Comparison of ENCODE assay signal across 8 mouse cellular contexts in the genomic region with DNA sequence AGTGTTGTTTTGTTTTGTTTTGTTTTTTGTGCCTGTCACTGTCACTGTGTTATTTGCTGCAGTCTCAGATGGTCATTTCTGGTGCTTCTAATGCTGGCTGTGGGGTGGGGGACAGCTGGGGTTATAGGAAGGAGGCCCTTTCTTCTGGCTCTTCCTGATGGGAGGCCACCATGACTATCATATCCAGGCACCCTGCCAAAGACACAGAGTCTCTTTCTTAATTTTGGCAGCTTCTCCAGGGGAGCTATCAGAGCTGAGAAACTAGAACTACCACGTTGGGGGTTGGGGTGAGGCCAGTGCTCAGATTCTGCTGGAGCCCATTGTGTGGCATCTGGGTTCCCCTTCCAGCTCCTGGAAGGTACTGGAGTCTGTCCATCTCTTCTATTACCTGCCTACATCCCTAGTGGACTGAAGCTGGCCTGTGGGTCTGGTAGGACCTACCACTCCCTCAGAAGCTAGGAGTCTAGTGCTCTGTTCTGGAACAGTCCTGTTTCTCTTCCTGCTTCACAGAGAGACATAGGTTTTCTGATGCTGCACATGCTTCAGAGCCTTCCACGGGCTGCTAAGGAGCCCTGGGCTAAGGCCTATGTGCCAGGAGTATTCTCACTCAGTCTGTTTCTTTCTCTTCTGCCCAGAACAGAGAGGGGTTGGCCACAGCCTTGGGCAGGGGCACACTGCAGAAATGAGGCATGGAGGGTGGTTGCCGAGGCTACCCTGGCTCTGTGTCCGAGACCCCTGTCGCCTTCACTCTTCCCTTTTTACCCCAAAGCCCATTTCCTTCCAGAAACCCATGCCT. TPM values are rescaled to one million over a fixed set of nuclear protein-coding genes. Genes with fewer than 3 reads are reported as not detected.
DNase-seq lines count a peak whose midpoint lies in the region; ATAC-seq and TF ChIP-seq lines count a peak whose summit lies in the region.

No protein-coding gene starts in this region.

- no peak for TF ChIP-seq CTCF in lung, embryonic 14.5 days (IDR thresholded peaks at IDR 0.05; ENCODE audit: low read depth)

- peak overlapping the region; percentile 50 for H3K27ac ChIP-seq in forebrain, embryonic 15.5 days (replicated peaks)
- no peak overlapping the region for H3K27ac ChIP-seq in forebrain, embryonic 11.5 days (ENCODE audit: low read depth, low read length)
- H3K27ac ChIP-seq in heart, embryonic 13.5 days (replicated peaks), result peak overlapping the region; percentile 60
- H3K27ac ChIP-seq in lung, embryonic 14.5 days (ENCODE audit: low read depth), result peak overlapping the region; percentile 66
- H3K27ac ChIP-seq in hindbrain, embryonic 12.5 days, result no peak overlapping the region

- H3K36me3 ChIP-seq in forebrain, embryonic 15.5 days, result no peaks in the 10 kb centered on the region
- no peaks in the 10 kb centered on the region for H3K36me3 ChIP-seq in forebrain, embryonic 11.5 days (ENCODE audit: control insufficient read depth, insufficient read depth, low read length)
- H3K36me3 ChIP-seq in heart, embryonic 13.5 days, result peaks cover 3% of the 10 kb centered on the region; the same call in 1 of the 2 replicates
- H3K36me3 ChIP-seq in lung, embryonic 14.5 days (ENCODE audit: insufficient read depth), result no peaks in the 10 kb centered on the region
- no peaks in the 10 kb centered on the region for H3K36me3 ChIP-seq in hindbrain, embryonic 12.5 days

- no peak overlapping the region for H3K4me3 ChIP-seq in forebrain, embryonic 15.5 days
- no peak overlapping the region for H3K4me3 ChIP-seq in forebrain, embryonic 11.5 days (ENCODE audit: low read depth, low read length)
- H3K4me3 ChIP-seq in heart, embryonic 13.5 days, result no peak overlapping the region
- H3K4me3 ChIP-seq in lung, embryonic 14.5 days (ENCODE audit: low read depth, low read length), result no peak overlapping the region
- H3K4me3 ChIP-seq in hindbrain, embryonic 12.5 days, result no peak overlapping the region

- no peak for DNase-seq in forebrain, embryonic 11.5 days (ENCODE audit: low spot score)
- peak; percentile 89 for DNase-seq in adipocyte (ENCODE audit: low spot score)
- peak; percentile 92 for DNase-seq in lung, embryonic 14.5 days
- DNase-seq in B cell, adult 2 months, result no peak

- no peak overlapping the region for H3K9ac ChIP-seq in forebrain, embryonic 15.5 days (replicated peaks)
- no peak overlapping the region for H3K9ac ChIP-seq in forebrain, embryonic 11.5 days (ENCODE audit: low read length)
- peak overlapping the region; percentile 8; the same call in 1 of the 2 replicates for H3K9ac ChIP-seq in heart, embryonic 13.5 days
- peak overlapping the region; percentile 1; the same call in 1 of the 2 replicates for H3K9ac ChIP-seq in lung, embryonic 14.5 days
- no peak overlapping the region for H3K9ac ChIP-seq in hindbrain, embryonic 12.5 days

- no peaks in the 10 kb centered on the region for H3K27me3 ChIP-seq in forebrain, embryonic 15.5 days
- no peaks in the 10 kb centered on the region for H3K27me3 ChIP-seq in forebrain, embryonic 11.5 days (ENCODE audit: control insufficient read depth, insufficient read depth, low read length)
- no peaks in the 10 kb centered on the region for H3K27me3 ChIP-seq in heart, embryonic 13.5 days (replicated peaks)
- no peaks in the 10 kb centered on the region for H3K27me3 ChIP-seq in lung, embryonic 14.5 days (ENCODE audit: insufficient read depth, low read length)
- H3K27me3 ChIP-seq in hindbrain, embryonic 12.5 days, result no peaks in the 10 kb centered on the region

- ATAC-seq in forebrain, embryonic 15.5 days (replicated peaks), result no peak
- ATAC-seq in forebrain, embryonic 11.5 days (replicated peaks; ENCODE audit: low FRiP score), result no peak
- no peak for ATAC-seq in heart, embryonic 13.5 days (ENCODE audit: extremely low read depth, insufficient number of reproducible peaks, low FRiP score, low TSS enrichment)
- peak; percentile 57 for ATAC-seq in lung, embryonic 14.5 days (ENCODE audit: insufficient read depth)
- no peak for ATAC-seq in inflammation-experienced regulatory T-cells, adult 6 months
- ATAC-seq in hindbrain, embryonic 12.5 days (ENCODE audit: low FRiP score), result no peak

- no peaks in the 10 kb centered on the region for H3K9me3 ChIP-seq in forebrain, embryonic 15.5 days
- no peaks in the 10 kb centered on the region for H3K9me3 ChIP-seq in forebrain, embryonic 11.5 days (ENCODE audit: control insufficient read depth, low read length)
- H3K9me3 ChIP-seq in heart, embryonic 13.5 days, result no peaks in the 10 kb centered on the region
- no peaks in the 10 kb centered on the region for H3K9me3 ChIP-seq in lung, embryonic 14.5 days (ENCODE audit: low read depth, low read length)
- no peaks in the 10 kb centered on the region for H3K9me3 ChIP-seq in hindbrain, embryonic 12.5 days (replicated peaks)

- no peak overlapping the region for H3K4me2 ChIP-seq in forebrain, embryonic 15.5 days (replicated peaks)
- no peak overlapping the region for H3K4me2 ChIP-seq in forebrain, embryonic 11.5 days (ENCODE audit: low read depth, low read length, severe bottlenecking)
- H3K4me2 ChIP-seq in heart, embryonic 13.5 days, result peak overlapping the region; percentile 10
- peak overlapping the region; percentile 23; the same call in 1 of the 2 replicates for H3K4me2 ChIP-seq in lung, embryonic 14.5 days
- H3K4me2 ChIP-seq in hindbrain, embryonic 12.5 days (replicated peaks), result no peak overlapping the region

- peaks cover 8% of the 10 kb centered on the region for H3K4me1 ChIP-seq in forebrain, embryonic 15.5 days
- no peaks in the 10 kb centered on the region for H3K4me1 ChIP-seq in forebrain, embryonic 11.5 days (replicated peaks; ENCODE audit: control insufficient read depth, insufficient read depth, low read length)
- peaks cover 83% of the 10 kb centered on the region for H3K4me1 ChIP-seq in heart, embryonic 13.5 days
- peaks cover 40% of the 10 kb centered on the region for H3K4me1 ChIP-seq in lung, embryonic 14.5 days (ENCODE audit: insufficient read depth)
- peaks cover 10% of the 10 kb centered on the region; the same call in 1 of the 2 replicates for H3K4me1 ChIP-seq in hindbrain, embryonic 12.5 days

- 59% methylated on average over 5 of the region's 5 CpGs for WGBS in forebrain, embryonic 15.5 days
- WGBS in forebrain, embryonic 11.5 days, result 69% methylated on average over 5 of the region's 5 CpGs
- 55% methylated on average over 5 of the region's 5 CpGs for WGBS in heart, embryonic 13.5 days
- 53% methylated on average over 5 of the region's 5 CpGs for WGBS in lung, embryonic 14.5 days
- WGBS in hindbrain, embryonic 12.5 days, result 70% methylated on average over 5 of the region's 5 CpGs

RNA-seq across cellular contexts. Expression of gene Baiap2, which starts 10.1 kb away (rescaled TPM):
- polyA plus RNA-seq in forebrain, embryonic 15.5 days (2015; fragmentation: Nextera tagmentation; extraction: Ambion mirVana), result 28.1 and 34.0 TPM in 2 replicates
- polyA plus RNA-seq in forebrain, embryonic 11.5 days (2014; fragmentation: Nextera tagmentation; extraction: Ambion mirVana), result 10.4 and 12.1 TPM in 2 replicates
- polyA plus RNA-seq in heart, embryonic 13.5 days (2015; fragmentation: Nextera tagmentation; extraction: Ambion mirVana), result 12.3 and 12.4 TPM in 2 replicates
- polyA plus RNA-seq in lung, embryonic 14.5 days (2014; fragmentation: Nextera tagmentation; extraction: Ambion mirVana), result 20.4 and 20.5 TPM in 2 replicates
- polyA plus RNA-seq in inflammation-experienced regulatory T-cells, adult 6 months (2017; shearing (Covaris generic)), result 10 to 100 TPM in 1 of 3 experiments, 1 to 10 TPM in 2; 8.1 to 12.1 (median 9.6) TPM
- 10.6 TPM in 2 replicates for polyA plus RNA-seq in hindbrain, embryonic 12.5 days (2016; fragmentation: Nextera tagmentation; extraction: Ambion mirVana)

RNA-seq across cellular contexts. Expression of gene Chmp6, which starts 39.4 kb away (rescaled TPM):
- polyA plus RNA-seq in forebrain, embryonic 15.5 days (2015; fragmentation: Nextera tagmentation; extraction: Ambion mirVana), result 94.2 and 95.7 TPM in 2 replicates
- polyA plus RNA-seq in forebrain, embryonic 11.5 days (2014; fragmentation: Nextera tagmentation; extraction: Ambion mirVana), result 104 and 107 TPM in 2 replicates
- 68.4 and 71.2 TPM in 2 replicates for polyA plus RNA-seq in heart, embryonic 13.5 days (2015; fragmentation: Nextera tagmentation; extraction: Ambion mirVana)
- 94.3 and 104 TPM in 2 replicates for polyA plus RNA-seq in lung, embryonic 14.5 days (2014; fragmentation: Nextera tagmentation; extraction: Ambion mirVana)
- 10 to 100 TPM; 43.9 to 55.0 (median 52.0) TPM for polyA plus RNA-seq in inflammation-experienced regulatory T-cells, adult 6 months (2017; shearing (Covaris generic))
- polyA plus RNA-seq in hindbrain, embryonic 12.5 days (2016; fragmentation: Nextera tagmentation; extraction: Ambion mirVana), result 91.7 and 99.3 TPM in 2 replicates

Comparison
In these comparisons a context has a peak if more than half of its experiments do, and no peak if none do; other contexts are left out.
1. H3K27ac ChIP-seq: peak in forebrain, embryonic 15.5 days (single experiment), heart, embryonic 13.5 days (single experiment) and lung, embryonic 14.5 days (single experiment); none in forebrain, embryonic 11.5 days (single experiment) and hindbrain, embryonic 12.5 days (single experiment).
2. H3K4me2 ChIP-seq: peak in heart, embryonic 13.5 days (single experiment) and lung, embryonic 14.5 days (single experiment); none in forebrain, embryonic 15.5 days (single experiment), forebrain, embryonic 11.5 days (single experiment) and hindbrain, embryonic 12.5 days (single experiment).
3. H3K9ac ChIP-seq: peak in heart, embryonic 13.5 days (single experiment) and lung, embryonic 14.5 days (single experiment); none in forebrain, embryonic 15.5 days (single experiment), forebrain, embryonic 11.5 days (single experiment) and hindbrain, embryonic 12.5 days (single experiment).
4. DNase-seq: peak in adipocyte (single experiment) and lung, embryonic 14.5 days (single experiment); none in forebrain, embryonic 11.5 days (single experiment) and B cell, adult 2 months (0 of 2).